Mouse (Mus musculus): ENCODE results near the gene Kcnma1. TPM values are rescaled to one million over a fixed set of nuclear protein-coding genes. Genes with fewer than 3 reads are reported as not detected.

The Kcnma1 gene
- total RNA-seq, 1 experiment = 0.49 TPM

DNA sequence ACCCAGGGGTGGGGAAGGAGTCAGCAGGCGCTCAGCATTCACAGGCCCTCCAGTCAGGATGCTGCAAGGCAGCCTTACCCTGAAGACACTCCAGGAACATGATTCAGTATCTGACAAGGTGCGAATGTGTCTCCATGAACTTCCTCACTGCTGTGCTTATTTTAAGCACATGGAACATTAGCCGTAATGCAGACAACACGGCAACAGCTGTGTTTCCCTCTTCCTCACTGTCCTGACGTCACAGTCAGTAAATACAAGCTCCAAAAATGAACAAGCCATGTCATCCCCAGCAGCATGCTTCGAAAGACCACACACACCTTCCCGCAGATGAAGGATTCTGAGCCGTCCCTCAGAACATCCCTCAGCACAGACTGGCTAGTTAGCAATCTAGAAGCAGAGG lies 47.8 kb downstream of the Kcnma1 start:
- Histone ChIP-seq H3K36me3 (ENCODE audit: control insufficient read depth, insufficient read depth, low read length, poor library complexity, severe bottlenecking) (no peaks in the 10 kb centered on the region), H3K4me1 (ENCODE audit: control insufficient read depth in 2 of 2, insufficient read depth in 2 of 2, low read length in 2 of 2, poor library complexity in 1 of 2) (no peaks in the 10 kb centered on the region), H3K4me3 (ENCODE audit: insufficient read depth in 1 of 2, low read depth in 1 of 2, low read length in 2 of 2, poor library complexity in 1 of 2, severe bottlenecking in 1 of 2) (no peak overlapping the region), H3K9ac (ENCODE audit: insufficient read depth, low read depth, low read length, poor library complexity, severe bottlenecking) (no peak overlapping the region), H3K27ac (ENCODE audit: insufficient read depth, low read depth, low read length, poor library complexity, severe bottlenecking) (no peak overlapping the region), H3K9me3 (ENCODE audit: control insufficient read depth, insufficient read depth, low read depth, low read length) (no peaks in the 10 kb centered on the region)
- TF ChIP-seq ZNF384 (IDR thresholded peaks at IDR 0.05; ENCODE audit: low read depth, low read length) = no peak
- in situ Hi-C loops (cut with MboI; ENCODE audit: low sequenced_read_pairs in 2 of 2, unreplicated experiment in 2 of 2) = no loop called here
- no peak for DNase-seq (ENCODE audit: low read depth, low spot score)

DNA sequence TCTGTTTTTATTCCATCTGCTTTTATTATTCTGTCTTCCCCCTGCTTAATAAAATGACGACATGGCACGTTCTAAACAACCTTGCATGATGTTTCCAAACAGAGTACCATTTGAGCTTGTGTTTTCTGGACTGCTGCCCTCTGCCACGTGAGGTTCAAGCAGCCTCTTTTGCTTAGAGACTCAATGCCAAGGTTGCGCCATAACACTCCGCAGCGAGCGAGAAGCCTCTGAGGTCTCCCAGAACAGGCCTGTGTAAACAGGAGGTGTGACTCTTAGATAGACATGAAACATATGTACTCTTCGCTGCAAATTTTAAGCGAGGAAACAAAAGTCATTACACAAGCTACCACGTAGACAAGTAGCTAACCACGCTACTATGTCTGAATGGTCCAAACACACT lies 55.2 kb downstream of the Kcnma1 start:
- Histone ChIP-seq H3K4me3 (ENCODE audit: insufficient read depth in 1 of 2, low read depth in 1 of 2, low read length in 2 of 2, poor library complexity in 1 of 2, severe bottlenecking in 1 of 2) (no peak overlapping the region), H3K36me3 (ENCODE audit: control insufficient read depth, insufficient read depth, low read length, poor library complexity, severe bottlenecking) (no peaks in the 10 kb centered on the region), H3K9ac (ENCODE audit: insufficient read depth, low read depth, low read length, poor library complexity, severe bottlenecking) (no peak overlapping the region), H3K9me3 (ENCODE audit: control insufficient read depth, insufficient read depth, low read depth, low read length) (no peaks in the 10 kb centered on the region), H3K4me1 (ENCODE audit: control insufficient read depth in 2 of 2, insufficient read depth in 2 of 2, low read length in 2 of 2, poor library complexity in 1 of 2) (no peaks in the 10 kb centered on the region), H3K27ac (ENCODE audit: insufficient read depth, low read depth, low read length, poor library complexity, severe bottlenecking) (no peak overlapping the region)
- TF ChIP-seq ZNF384 (IDR thresholded peaks at IDR 0.05; ENCODE audit: low read depth, low read length) (no peak), CHD2 (IDR thresholded peaks at IDR 0.05; ENCODE audit: low read depth, low read length) (no peak), ZC3H11A (IDR thresholded peaks at IDR 0.05; ENCODE audit: borderline replicate concordance, low read depth, low read length) (no peak), HCFC1 (IDR thresholded peaks at IDR 0.05; ENCODE audit: borderline replicate concordance, insufficient read depth, low read length) (no peak), MAFK (IDR thresholded peaks at IDR 0.05; ENCODE audit: insufficient read depth, low read depth, low read length) (no peak)
- in situ Hi-C loops (cut with MboI; ENCODE audit: low sequenced_read_pairs in 2 of 2, unreplicated experiment in 2 of 2) = no loop called here
- no peak for DNase-seq (ENCODE audit: low read depth, low spot score)

DNA sequence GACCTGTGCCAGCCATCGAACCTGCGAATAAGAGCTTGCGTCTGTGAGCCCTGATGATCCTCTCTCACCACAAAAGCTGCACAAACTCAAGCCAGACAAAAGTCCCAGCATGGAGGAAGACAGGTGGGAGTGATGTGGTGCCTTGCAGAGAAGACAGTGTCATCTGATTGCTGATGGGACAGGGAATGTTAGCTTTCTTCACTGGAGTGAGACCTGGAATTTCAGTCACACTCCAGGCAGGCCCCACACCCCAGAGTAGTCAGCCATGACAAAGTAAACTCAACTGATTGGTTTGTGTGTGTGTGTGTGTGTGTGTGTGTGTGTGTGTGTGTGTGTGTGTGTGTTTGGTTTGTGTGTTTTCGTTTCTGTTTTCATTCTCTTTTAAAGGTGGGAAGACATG lies 57.0 kb downstream of the Kcnma1 start:
- no peak overlapping the region for H3K4me3 ChIP-seq (ENCODE audit: insufficient read depth in 1 of 2, low read depth in 1 of 2, low read length in 2 of 2, poor library complexity in 1 of 2, severe bottlenecking in 1 of 2)
- H3K36me3 ChIP-seq (ENCODE audit: control insufficient read depth, insufficient read depth, low read length, poor library complexity, severe bottlenecking) = no peaks in the 10 kb centered on the region
- no peak for DNase-seq (ENCODE audit: low read depth, low spot score)
- no peaks in the 10 kb centered on the region for H3K4me1 ChIP-seq (ENCODE audit: control insufficient read depth in 2 of 2, insufficient read depth in 2 of 2, low read length in 2 of 2, poor library complexity in 1 of 2)
- TF ChIP-seq HCFC1 (IDR thresholded peaks at IDR 0.05; ENCODE audit: borderline replicate concordance, insufficient read depth, low read length) (no peak), MAFK (IDR thresholded peaks at IDR 0.05; ENCODE audit: insufficient read depth, low read depth, low read length) (no peak), ZC3H11A (IDR thresholded peaks at IDR 0.05; ENCODE audit: borderline replicate concordance, low read depth, low read length) (no peak), CHD2 (IDR thresholded peaks at IDR 0.05; ENCODE audit: low read depth, low read length) (no peak), ZNF384 (IDR thresholded peaks at IDR 0.05; ENCODE audit: low read depth, low read length) (no peak)
- no peak overlapping the region for H3K27ac ChIP-seq (ENCODE audit: insufficient read depth, low read depth, low read length, poor library complexity, severe bottlenecking)
- no peaks in the 10 kb centered on the region for H3K9me3 ChIP-seq (ENCODE audit: control insufficient read depth, insufficient read depth, low read depth, low read length)
- H3K9ac ChIP-seq (ENCODE audit: insufficient read depth, low read depth, low read length, poor library complexity, severe bottlenecking) = no peak overlapping the region
- in situ Hi-C loops (cut with MboI; ENCODE audit: low sequenced_read_pairs in 2 of 2, unreplicated experiment in 2 of 2) = no loop called here

DNA sequence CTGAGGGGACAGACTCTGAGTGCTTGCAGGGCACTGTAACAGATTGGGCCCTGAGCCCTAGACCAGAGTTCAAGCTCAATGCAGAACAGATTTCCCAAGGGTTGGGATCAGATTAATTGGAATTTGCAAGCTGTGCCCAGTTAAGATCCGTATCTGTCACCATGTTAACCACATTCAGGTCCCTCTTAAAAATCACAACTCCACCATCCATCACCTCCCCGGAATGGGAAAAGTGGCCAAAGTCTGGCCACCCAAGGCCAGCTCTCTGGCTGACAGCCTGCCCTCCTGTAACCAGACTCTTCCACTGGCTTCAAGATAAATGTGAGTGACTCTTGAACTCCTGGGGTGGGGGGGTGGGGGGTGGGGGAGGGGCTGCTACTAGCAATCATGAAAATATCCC lies 70.4 kb downstream of the Kcnma1 start:
- no peak for TF ChIP-seq MAFK (IDR thresholded peaks at IDR 0.05; ENCODE audit: insufficient read depth, low read depth, low read length)
- TF ChIP-seq CHD2 (IDR thresholded peaks at IDR 0.05; ENCODE audit: low read depth, low read length) = no peak
- TF ChIP-seq ZNF384 (IDR thresholded peaks at IDR 0.05; ENCODE audit: low read depth, low read length) = no peak
- TF ChIP-seq HCFC1 (IDR thresholded peaks at IDR 0.05; ENCODE audit: borderline replicate concordance, insufficient read depth, low read length) = no peak
- no peak for TF ChIP-seq ZC3H11A (IDR thresholded peaks at IDR 0.05; ENCODE audit: borderline replicate concordance, low read depth, low read length)

DNA sequence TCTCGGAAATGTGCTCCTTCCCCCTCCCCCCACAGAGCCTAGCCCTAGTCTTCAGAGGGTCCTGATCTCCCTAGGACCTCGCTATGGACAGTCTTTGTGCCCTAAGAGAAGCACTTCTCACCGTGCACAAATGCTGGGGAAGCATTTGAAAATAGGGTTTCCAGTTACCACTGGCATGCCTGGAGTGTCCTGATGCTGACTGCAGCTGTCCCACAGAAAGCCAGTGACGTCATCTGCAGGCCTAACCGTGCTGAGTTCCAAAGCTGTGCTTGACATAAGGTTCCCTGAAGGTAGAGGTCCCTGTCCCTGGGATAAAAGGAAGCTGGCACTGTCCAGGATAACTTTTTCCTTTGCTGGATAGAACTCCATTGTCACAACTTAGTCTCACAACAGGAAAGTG lies 71.1 kb downstream of the Kcnma1 start:
- in situ Hi-C loops (cut with MboI; ENCODE audit: low sequenced_read_pairs in 2 of 2, unreplicated experiment in 2 of 2) = no loop called here
- no peaks in the 10 kb centered on the region for H3K4me1 ChIP-seq (ENCODE audit: control insufficient read depth in 2 of 2, insufficient read depth in 2 of 2, low read length in 2 of 2, poor library complexity in 1 of 2)
- H3K27ac ChIP-seq (ENCODE audit: insufficient read depth, low read depth, low read length, poor library complexity, severe bottlenecking) = no peak overlapping the region
- no peaks in the 10 kb centered on the region for H3K9me3 ChIP-seq (ENCODE audit: control insufficient read depth, insufficient read depth, low read depth, low read length)
- H3K9ac ChIP-seq (ENCODE audit: insufficient read depth, low read depth, low read length, poor library complexity, severe bottlenecking) = no peak overlapping the region
- TF ChIP-seq CHD2 (IDR thresholded peaks at IDR 0.05; ENCODE audit: low read depth, low read length) (no peak), ZNF384 (IDR thresholded peaks at IDR 0.05; ENCODE audit: low read depth, low read length) (no peak), ZC3H11A (IDR thresholded peaks at IDR 0.05; ENCODE audit: borderline replicate concordance, low read depth, low read length) (no peak), MAFK (IDR thresholded peaks at IDR 0.05; ENCODE audit: insufficient read depth, low read depth, low read length) (no peak), HCFC1 (IDR thresholded peaks at IDR 0.05; ENCODE audit: borderline replicate concordance, insufficient read depth, low read length) (no peak)
- no peak for DNase-seq (ENCODE audit: low read depth, low spot score)
- no peak overlapping the region for H3K4me3 ChIP-seq (ENCODE audit: insufficient read depth in 1 of 2, low read depth in 1 of 2, low read length in 2 of 2, poor library complexity in 1 of 2, severe bottlenecking in 1 of 2)
- H3K36me3 ChIP-seq (ENCODE audit: control insufficient read depth, insufficient read depth, low read length, poor library complexity, severe bottlenecking) = no peaks in the 10 kb centered on the region

More for the DNA sequence above, 70.4 kb downstream of the Kcnma1 start:
- no peak for DNase-seq (ENCODE audit: low read depth, low spot score)
- no peak overlapping the region for H3K27ac ChIP-seq (ENCODE audit: insufficient read depth, low read depth, low read length, poor library complexity, severe bottlenecking)
- H3K4me1 ChIP-seq (ENCODE audit: control insufficient read depth in 2 of 2, insufficient read depth in 2 of 2, low read length in 2 of 2, poor library complexity in 1 of 2) = no peaks in the 10 kb centered on the region
- in situ Hi-C loops (cut with MboI; ENCODE audit: low sequenced_read_pairs in 2 of 2, unreplicated experiment in 2 of 2) = no loop called here
- no peak overlapping the region for H3K4me3 ChIP-seq (ENCODE audit: insufficient read depth in 1 of 2, low read depth in 1 of 2, low read length in 2 of 2, poor library complexity in 1 of 2, severe bottlenecking in 1 of 2)
- H3K9me3 ChIP-seq (ENCODE audit: control insufficient read depth, insufficient read depth, low read depth, low read length) = no peaks in the 10 kb centered on the region
- H3K36me3 ChIP-seq (ENCODE audit: control insufficient read depth, insufficient read depth, low read length, poor library complexity, severe bottlenecking) = no peaks in the 10 kb centered on the region
- H3K9ac ChIP-seq (ENCODE audit: insufficient read depth, low read depth, low read length, poor library complexity, severe bottlenecking) = no peak overlapping the region

Data from ES-E14 (cell line).